Mouse (Mus musculus) layer of hippocampus, adult 9-11 months (tissue): ENCODE measurements at regions not wholly inside any gene's neighbourhood (a gene's known extent, or its start where the extent isn't known, plus 50 kb on each side); places are given as distances from the start of the nearest gene placed in this dataset.

Experiments used
- DNase-seq: peaks from one replicate; pipeline ENCODE4 v3.0.0; 2022

DNA sequence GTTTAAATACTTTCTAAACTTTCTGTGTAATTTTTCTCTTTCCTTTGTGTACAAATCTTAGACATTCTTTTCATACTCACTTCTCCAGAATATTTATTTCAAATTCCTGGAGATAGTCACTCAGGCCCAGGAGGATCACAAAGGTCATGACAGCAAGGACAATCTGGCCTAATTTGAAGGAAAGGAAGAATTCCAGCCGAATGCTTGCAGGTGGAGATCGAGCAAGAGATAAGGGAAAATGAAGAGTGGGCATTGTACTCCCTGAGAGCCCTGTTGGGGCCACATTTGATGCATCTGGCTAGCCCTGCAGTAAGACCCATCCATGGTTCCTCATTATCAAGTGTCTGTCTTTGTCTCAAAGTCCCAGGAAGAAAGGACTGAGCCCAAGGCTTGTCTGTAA, 66.0 kb upstream of the Jazf1 start:
- DNase-seq: no peak

DNA sequence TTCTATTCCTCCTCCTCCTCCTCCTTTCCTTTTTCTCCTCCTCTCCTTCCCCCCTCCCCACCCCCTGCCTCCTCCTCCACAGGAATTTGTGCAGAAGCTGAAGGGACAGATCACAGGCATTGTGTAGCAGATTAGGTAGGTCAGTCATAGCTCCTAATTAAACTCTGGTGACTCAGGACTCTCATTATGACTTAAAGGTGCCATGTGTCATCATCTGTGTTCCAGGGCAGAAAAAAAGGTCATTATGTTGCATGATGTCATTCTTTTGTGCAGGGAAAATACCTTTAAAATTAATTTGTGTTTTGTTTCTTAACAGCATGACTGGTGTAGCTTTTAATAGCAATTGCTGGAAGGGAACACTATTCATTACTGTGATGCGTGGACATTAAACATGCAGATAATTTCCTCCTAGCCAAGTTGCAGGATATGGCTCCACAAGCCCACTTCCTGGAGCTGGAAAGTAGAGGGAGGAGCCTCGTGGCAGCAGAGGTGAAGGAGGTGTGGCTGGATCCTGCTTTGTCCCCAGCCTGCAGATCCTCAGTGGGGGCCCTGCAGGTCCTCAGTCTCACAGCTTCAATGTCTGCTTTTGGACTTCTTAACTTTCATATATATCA, 62.4 kb upstream of the Jazf1 start:
- no peak for DNase-seq

DNA sequence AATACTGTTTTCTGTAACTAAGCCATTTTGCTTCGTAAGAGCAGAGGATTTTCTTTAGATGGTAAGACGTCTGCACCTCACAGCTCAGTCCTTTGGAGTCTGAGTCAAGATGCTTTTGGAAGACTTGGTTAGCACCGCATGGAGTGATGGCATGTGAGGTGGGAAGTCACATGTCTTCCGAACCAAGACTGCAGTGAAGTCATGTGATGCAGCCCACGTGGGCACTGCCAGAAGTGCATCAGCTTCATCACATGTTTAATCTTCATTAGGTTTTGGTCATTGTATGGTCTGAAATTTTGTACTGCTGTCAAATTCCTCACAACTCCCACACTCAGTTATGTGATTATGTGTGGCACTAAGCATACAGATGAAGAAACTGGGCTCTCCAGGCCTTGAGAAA, 58.3 kb upstream of the Jazf1 start:
- DNase-seq: no peak

DNA sequence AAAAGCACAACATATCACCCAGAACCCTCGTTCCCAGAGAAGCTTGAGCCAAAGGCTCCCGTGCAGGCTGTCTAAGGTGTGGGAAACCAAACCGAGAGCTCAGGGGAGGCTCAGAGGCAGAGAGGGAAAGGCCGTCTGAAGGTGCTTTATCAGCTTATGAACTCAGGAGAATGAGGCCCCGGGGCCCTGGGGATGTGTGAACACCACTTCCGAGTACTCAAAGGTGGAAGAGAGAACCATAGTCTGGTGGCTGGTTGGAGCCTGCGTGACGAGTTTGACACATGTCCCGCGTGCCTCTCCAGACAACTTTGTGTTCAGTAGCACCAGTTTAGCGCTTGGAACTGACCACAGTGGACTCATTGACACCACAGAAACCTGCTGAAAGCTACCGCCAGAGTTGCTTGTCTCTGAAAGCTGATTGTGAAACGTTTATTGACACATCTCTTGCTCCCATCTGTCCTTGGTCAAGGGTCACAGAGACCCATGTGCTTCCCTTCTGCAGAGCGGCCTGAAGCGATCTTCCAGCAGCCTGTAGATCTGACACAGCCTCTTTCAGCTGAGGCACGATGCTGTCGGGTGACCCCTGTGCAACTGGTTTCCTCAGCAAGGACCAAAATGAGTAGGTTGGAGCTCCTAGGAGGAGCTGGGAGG, 56.5 kb upstream of the Jazf1 start:
- no peak for DNase-seq

DNA sequence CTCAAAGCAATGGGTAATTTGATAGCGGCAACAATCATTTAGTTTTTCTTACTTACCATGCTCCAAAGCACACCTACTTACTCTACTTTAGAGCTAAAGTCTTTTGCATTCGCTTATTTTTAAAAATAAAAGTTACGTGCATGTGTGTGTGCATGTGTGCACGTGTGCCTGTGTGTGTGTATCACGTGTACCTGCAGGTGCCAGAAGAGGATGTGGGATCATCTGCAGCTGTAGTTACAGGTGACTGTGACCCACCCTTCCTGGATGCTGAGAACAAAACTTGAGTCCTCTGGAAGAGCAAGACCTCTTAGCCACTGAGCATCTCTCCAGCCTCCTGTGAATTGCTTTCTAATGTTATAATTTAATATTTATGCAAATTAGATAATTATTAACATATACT, 52.0 kb upstream of the Jazf1 start:
- no peak for DNase-seq
